Mouse (Mus musculus): ENCODE results near the gene 1700037C18Rik. TPM values are rescaled to one million over a fixed set of nuclear protein-coding genes. Genes with fewer than 3 reads are reported as not detected.
A peak's percentile ranks its signal among the peaks of the same experiment; 100 is the strongest.

1700037C18Rik gene
- polyA plus RNA-seq, 1 experiment from 2014 or later, result 11.4 TPM

GRCm38 (mm10) chr16:3884201-3885064 is 24.1 kb downstream of the 1700037C18Rik start, which contains the start of the genes Zfp597 and Gm20695:
Zfp597 (minus strand) TSS chr16:3884561.
Gm20695 (plus strand) TSS chr16:3884648.
- ATAC-seq (ENCODE audit: low FRiP score), result peak; percentile 99
- Histone ChIP-seq H3K27ac (peak within 1 kb of the TSS; percentile 95), H3K9me3 (ENCODE audit: control insufficient read depth, low read length) (no peaks in the 10 kb centered on the region), H3K4me1 (replicated peaks; ENCODE audit: control insufficient read depth, insufficient read depth, low read length) (peaks cover 18% of the 10 kb centered on the region), H3K27me3 (ENCODE audit: control insufficient read depth, insufficient read depth, low read length) (no peaks in the 10 kb centered on the region), H3K9ac (peak within 1 kb of the TSS; percentile 92), H3K4me3 (replicated peaks; ENCODE audit: low read length) (peak within 1 kb of the TSS; percentile 94), H3K36me3 (replicated peaks; ENCODE audit: control insufficient read depth, insufficient read depth) (peaks cover 4% of the 10 kb centered on the region), H3K4me2 (replicated peaks) (peak within 1 kb of the TSS; percentile 80)
- peak; percentile 90 for DNase-seq (ENCODE audit: low spot score)
- WGBS, result under 1% methylated on average over 88 of the region's 88 CpGs

DNA sequence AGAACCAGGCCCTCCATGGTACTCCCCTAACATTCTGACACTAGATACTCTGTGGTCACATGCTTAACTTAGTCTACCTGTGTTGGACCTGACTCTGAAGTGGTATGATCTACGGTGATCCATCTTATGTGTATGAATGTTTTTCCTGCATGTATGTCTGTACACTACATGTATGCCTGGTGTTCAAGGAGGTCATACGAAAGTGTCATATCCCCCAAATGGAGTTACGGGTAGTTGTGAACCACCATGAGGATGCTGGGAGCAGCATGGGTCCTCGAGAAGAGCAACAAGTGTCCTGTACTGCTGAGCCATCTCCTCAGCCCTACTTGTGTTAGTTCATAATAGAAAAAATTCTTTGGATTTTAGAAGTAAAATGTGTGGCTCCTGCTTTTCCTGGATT is 32.1 kb downstream of the 1700037C18Rik start:
- H3K4me1 ChIP-seq (replicated peaks; ENCODE audit: control insufficient read depth, insufficient read depth, low read length), result peaks cover 12% of the 10 kb centered on the region
- ATAC-seq (ENCODE audit: low FRiP score), result no peak
- no peaks in the 10 kb centered on the region for H3K9me3 ChIP-seq (ENCODE audit: control insufficient read depth, low read length)
- H3K27ac ChIP-seq, result no peak overlapping the region
- H3K4me3 ChIP-seq (replicated peaks; ENCODE audit: low read length), result no peak overlapping the region
- peaks cover 35% of the 10 kb centered on the region for H3K36me3 ChIP-seq (replicated peaks; ENCODE audit: control insufficient read depth, insufficient read depth)
- no peak overlapping the region for H3K9ac ChIP-seq
- no peak overlapping the region for H3K4me2 ChIP-seq (replicated peaks)
- DNase-seq (ENCODE audit: low spot score), result no peak
- 94% methylated on average over 4 of the region's 4 CpGs for WGBS
- H3K27me3 ChIP-seq (ENCODE audit: control insufficient read depth, insufficient read depth, low read length), result no peaks in the 10 kb centered on the region

DNA sequence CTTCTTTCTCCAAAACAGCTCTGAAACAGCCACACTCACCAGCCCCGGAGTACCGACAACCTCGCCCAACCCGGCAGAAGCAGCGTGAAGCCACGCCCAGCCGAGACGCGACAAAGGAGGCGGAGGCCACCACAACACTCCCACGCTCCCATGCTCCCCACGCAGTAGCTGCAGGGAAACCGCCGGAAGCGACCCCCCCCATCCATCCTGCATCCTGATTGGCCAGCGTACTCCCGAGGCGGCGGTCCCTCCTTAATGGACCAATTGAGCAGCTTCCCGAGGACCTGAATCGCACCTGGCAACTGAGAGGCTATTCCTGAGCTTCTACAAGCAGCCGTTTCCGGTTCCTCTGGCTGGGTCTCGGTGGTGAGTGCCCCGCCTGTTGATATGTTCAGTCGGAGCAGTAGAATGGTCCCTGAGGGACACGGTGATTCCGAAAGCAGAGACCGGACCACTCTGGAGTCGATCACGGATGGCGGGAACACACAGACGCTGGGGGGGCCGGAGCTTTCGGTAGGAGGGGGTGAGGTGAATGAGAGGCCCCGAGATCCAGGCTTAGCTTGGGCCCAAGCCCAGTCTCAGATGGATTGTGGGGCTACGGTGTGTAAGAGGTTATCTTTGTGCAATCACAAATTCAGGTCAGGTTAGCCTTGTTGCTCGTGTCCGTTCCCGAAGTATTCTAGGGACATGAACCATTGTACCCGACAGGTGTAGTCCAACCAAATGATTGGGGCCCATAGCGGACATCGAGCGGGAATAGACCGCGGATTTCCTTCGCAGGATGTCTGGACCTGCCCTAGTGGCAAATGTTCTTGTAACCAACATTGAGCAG is 36.1 kb downstream of the 1700037C18Rik start, which contains the start of gene Naa60:
TSS of gene Naa60 (plus strand) at position 160 of the 832 bp plus-strand sequence.
- Histone ChIP-seq H3K4me2 (replicated peaks) (peak within 1 kb of the TSS; percentile 94), H3K4me1 (replicated peaks; ENCODE audit: control insufficient read depth, insufficient read depth, low read length) (peaks cover 12% of the 10 kb centered on the region), H3K9me3 (ENCODE audit: control insufficient read depth, low read length) (no peaks in the 10 kb centered on the region), H3K4me3 (replicated peaks; ENCODE audit: low read length) (peak within 1 kb of the TSS; percentile 44), H3K36me3 (replicated peaks; ENCODE audit: control insufficient read depth, insufficient read depth) (peaks cover 29% of the 10 kb centered on the region), H3K27ac (peak within 1 kb of the TSS; percentile 48; the same call in 1 of the 2 replicates), H3K9ac (peak within 1 kb of the TSS; percentile 64), H3K27me3 (ENCODE audit: control insufficient read depth, insufficient read depth, low read length) (no peaks in the 10 kb centered on the region)
- 4% methylated on average over 47 of the region's 47 CpGs for WGBS
- peak; percentile 97 for ATAC-seq (ENCODE audit: low FRiP score)
- peak; percentile 87 for DNase-seq (ENCODE audit: low spot score)

GRCm38 (mm10) chr16:3871815-3872214 is 36.7 kb downstream of the 1700037C18Rik start:
- H3K4me3 ChIP-seq (replicated peaks; ENCODE audit: low read length), result peak overlapping the region; percentile 44
- ATAC-seq (ENCODE audit: low FRiP score) (peak; percentile 17; the same call in 1 of the 2 replicates), DNase-seq (ENCODE audit: low spot score) (no peak)
- peaks cover 27% of the 10 kb centered on the region for H3K36me3 ChIP-seq (replicated peaks; ENCODE audit: control insufficient read depth, insufficient read depth)
- peak overlapping the region; percentile 64 for H3K9ac ChIP-seq
- WGBS, result 1% methylated on average over 16 of the region's 16 CpGs
- H3K4me2 ChIP-seq (replicated peaks), result peak overlapping the region; percentile 94
- no peaks in the 10 kb centered on the region for H3K27me3 ChIP-seq (ENCODE audit: control insufficient read depth, insufficient read depth, low read length)
- H3K27ac ChIP-seq, result peak overlapping the region; percentile 48; the same call in 1 of the 2 replicates
- H3K4me1 ChIP-seq (replicated peaks; ENCODE audit: control insufficient read depth, insufficient read depth, low read length), result peaks cover 12% of the 10 kb centered on the region
- H3K9me3 ChIP-seq (ENCODE audit: control insufficient read depth, low read length), result no peaks in the 10 kb centered on the region

DNA sequence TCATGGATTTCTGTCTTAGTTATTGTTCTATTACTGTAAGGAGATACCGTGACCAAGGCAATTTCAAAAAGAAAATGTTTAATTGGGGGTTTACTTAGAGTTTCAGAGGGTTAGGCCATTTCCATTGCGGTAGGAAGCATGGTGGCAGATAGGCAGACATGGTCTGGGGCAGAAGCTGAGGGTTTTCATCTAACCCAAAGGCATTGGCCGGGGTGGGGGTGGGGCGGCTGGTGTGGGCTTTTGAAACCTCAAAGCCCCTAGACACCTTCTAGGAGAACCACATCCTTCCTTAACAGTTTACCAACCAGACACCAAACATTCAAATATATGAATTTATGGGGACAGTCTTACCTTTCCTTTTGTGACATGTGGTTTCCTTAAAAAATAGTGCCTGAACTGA is 49.2 kb downstream of the 1700037C18Rik start:
- WGBS, result 98% methylated on average over 4 of the region's 4 CpGs
- ATAC-seq (ENCODE audit: low FRiP score), result no peak

GRCm38 (mm10) chr16:3855776-3856175 is 52.7 kb downstream of the 1700037C18Rik start:
- H3K27me3 ChIP-seq (ENCODE audit: control insufficient read depth, insufficient read depth, low read length), result no peaks in the 10 kb centered on the region
- no peak overlapping the region for H3K4me2 ChIP-seq (replicated peaks)
- DNase-seq (ENCODE audit: low spot score) (no peak), ATAC-seq (ENCODE audit: low FRiP score) (no peak)
- no peak overlapping the region for H3K9ac ChIP-seq
- no peaks in the 10 kb centered on the region for H3K4me1 ChIP-seq (replicated peaks; ENCODE audit: control insufficient read depth, insufficient read depth, low read length)
- no peak overlapping the region for H3K4me3 ChIP-seq (replicated peaks; ENCODE audit: low read length)
- H3K9me3 ChIP-seq (ENCODE audit: control insufficient read depth, low read length), result no peaks in the 10 kb centered on the region
- 85% methylated on average over 1 of the region's 1 CpGs for WGBS
- H3K27ac ChIP-seq, result no peak overlapping the region
- H3K36me3 ChIP-seq (replicated peaks; ENCODE audit: control insufficient read depth, insufficient read depth), result peaks cover 6% of the 10 kb centered on the region; the same call in 1 of the 2 replicates

More for the DNA sequence above, 49.2 kb downstream of the 1700037C18Rik start:
- Histone ChIP-seq H3K27ac (no peak overlapping the region), H3K4me1 (replicated peaks; ENCODE audit: control insufficient read depth, insufficient read depth, low read length) (no peaks in the 10 kb centered on the region), H3K9me3 (ENCODE audit: control insufficient read depth, low read length) (no peaks in the 10 kb centered on the region), H3K4me2 (replicated peaks) (no peak overlapping the region), H3K9ac (no peak overlapping the region), H3K36me3 (replicated peaks; ENCODE audit: control insufficient read depth, insufficient read depth) (peaks cover 35% of the 10 kb centered on the region), H3K4me3 (replicated peaks; ENCODE audit: low read length) (no peak overlapping the region), H3K27me3 (ENCODE audit: control insufficient read depth, insufficient read depth, low read length) (no peaks in the 10 kb centered on the region)
- DNase-seq (ENCODE audit: low spot score), result no peak

DNA sequence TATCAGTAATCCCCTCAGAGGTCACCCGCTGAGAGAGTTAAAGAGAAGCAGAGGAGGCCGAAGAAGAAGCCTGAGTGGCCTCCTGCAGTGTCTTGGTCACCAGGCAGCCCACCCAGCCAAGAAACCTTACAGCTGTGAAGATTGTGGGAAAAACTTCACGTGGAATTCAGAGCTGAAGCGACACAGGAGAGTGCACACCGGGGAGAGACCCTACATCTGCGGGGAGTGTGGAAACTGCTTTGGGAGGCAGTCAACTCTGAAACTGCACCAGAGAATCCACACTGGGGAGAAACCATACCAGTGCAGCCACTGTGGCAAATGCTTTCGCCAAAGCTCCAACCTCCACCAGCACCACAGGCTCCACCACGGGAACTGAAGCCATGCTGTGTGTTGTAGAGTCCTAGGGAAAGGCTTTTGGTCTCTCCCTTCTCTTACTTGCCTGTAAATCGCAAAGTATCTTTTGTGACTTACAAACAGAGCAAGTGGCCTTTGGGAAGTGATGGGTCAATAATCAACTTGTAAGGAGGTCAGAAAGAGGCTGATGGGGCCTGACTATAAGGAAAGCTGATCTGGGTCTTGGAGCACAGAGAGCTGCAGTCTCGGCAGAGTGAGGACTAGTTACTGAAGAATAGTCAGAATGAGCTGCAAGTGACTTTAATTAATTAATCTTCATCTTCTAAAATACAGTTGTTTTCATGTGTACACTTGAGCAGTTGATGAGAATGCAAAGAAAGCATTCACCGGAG is 53.9 kb downstream of the 1700037C18Rik start:
- DNase-seq (ENCODE audit: low spot score) (no peak), ATAC-seq (ENCODE audit: low FRiP score) (no peak)
- Histone ChIP-seq H3K27ac (no peak overlapping the region), H3K36me3 (replicated peaks; ENCODE audit: control insufficient read depth, insufficient read depth) (no peaks in the 10 kb centered on the region; the same call in 1 of the 2 replicates), H3K4me1 (replicated peaks; ENCODE audit: control insufficient read depth, insufficient read depth, low read length) (0 out of 2 replicates have a peak, but pooled peaks cover 5% of the 10 kb centered on the region), H3K27me3 (ENCODE audit: control insufficient read depth, insufficient read depth, low read length) (no peaks in the 10 kb centered on the region), H3K4me2 (replicated peaks) (no peak overlapping the region), H3K9me3 (ENCODE audit: control insufficient read depth, low read length) (no peaks in the 10 kb centered on the region), H3K4me3 (replicated peaks; ENCODE audit: low read length) (no peak overlapping the region), H3K9ac (no peak overlapping the region)
- 46% methylated on average over 11 of the region's 11 CpGs for WGBS

- no peak overlapping the region for H3K9ac ChIP-seq
- no peaks in the 10 kb centered on the region; the same call in 1 of the 2 replicates for H3K36me3 ChIP-seq (replicated peaks; ENCODE audit: control insufficient read depth, insufficient read depth)
- no peak overlapping the region for H3K27ac ChIP-seq
- H3K27me3 ChIP-seq (ENCODE audit: control insufficient read depth, insufficient read depth, low read length), result no peaks in the 10 kb centered on the region
- H3K4me1 ChIP-seq (replicated peaks; ENCODE audit: control insufficient read depth, insufficient read depth, low read length), result peaks cover 19% of the 10 kb centered on the region
- no peaks in the 10 kb centered on the region for H3K9me3 ChIP-seq (ENCODE audit: control insufficient read depth, low read length)
- 42% methylated on average over 12 of the region's 12 CpGs for WGBS
- no peak for ATAC-seq (ENCODE audit: low FRiP score)
- no peak overlapping the region for H3K4me3 ChIP-seq (replicated peaks; ENCODE audit: low read length)
- DNase-seq (ENCODE audit: low spot score), result no peak
- no peak overlapping the region for H3K4me2 ChIP-seq (replicated peaks)
Measured at GRCm38 (mm10) chr16:3852586-3852985, 55.9 kb downstream of the 1700037C18Rik start.
